Mouse (Mus musculus): ENCODE data around the gene Rnf6. TPM values are rescaled to one million over a fixed set of nuclear protein-coding genes. Genes with fewer than 3 reads are reported as not detected.

The Rnf6 gene
- 42.6 and 44.9 TPM in 2 replicates for polyA plus RNA-seq (2015; fragmentation: Nextera tagmentation; extraction: Ambion mirVana)

DNA sequence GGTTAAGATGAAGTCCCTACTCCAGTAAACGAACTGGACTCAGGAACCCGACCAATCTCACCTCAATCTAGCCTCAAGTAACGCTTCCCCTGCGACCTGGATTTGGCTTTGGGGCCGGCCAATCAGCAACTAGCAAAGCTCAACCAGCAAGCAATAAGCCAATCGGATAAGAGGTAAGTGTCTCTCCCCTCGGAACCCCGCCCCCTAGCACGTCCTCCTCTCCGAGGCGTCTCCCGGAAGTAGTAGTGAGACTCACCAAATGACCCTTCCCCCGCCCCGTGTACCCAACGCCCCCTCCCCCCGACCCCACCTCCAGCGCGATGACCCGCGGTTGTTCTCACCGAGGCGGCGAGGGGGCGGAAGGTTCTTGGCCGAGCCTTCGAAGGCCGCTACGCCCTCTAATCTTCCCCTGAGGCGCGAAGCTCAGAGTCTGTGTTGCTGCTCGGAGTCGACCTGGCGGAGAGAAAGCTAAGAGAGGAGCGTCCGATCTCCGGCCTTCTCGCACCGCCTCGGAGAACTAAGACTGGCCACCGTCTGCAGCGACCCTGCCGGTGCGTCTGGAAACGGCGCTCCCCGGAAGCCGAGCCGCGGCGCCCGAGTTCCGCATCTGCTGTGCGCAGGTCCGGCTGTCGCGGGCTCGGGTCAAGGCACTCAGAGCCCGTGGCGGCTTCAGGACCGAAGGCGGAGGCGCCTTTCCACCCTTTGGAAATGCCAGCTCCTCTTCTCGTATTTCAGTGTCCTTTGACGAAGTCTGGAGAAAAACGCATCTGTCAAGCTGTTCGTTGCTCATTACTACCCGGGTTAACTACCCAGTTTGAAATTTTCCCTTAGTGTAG lies at the start of gene Rnf6:
Gene Rnf6, minus strand, starts transcription at position 677 of the 836 bp plus-strand sequence.
- Histone ChIP-seq H3K4me2 (replicated peaks; ENCODE audit: low read depth, low read length) (peak within 1 kb of the TSS; percentile 57), H3K4me1 (ENCODE audit: insufficient read depth, low read depth, low read length) (peaks cover 6% of the 10 kb centered on the region; the same call in 1 of the 2 replicates), H3K9me3 (ENCODE audit: low read length) (no peaks in the 10 kb centered on the region), H3K9ac (replicated peaks; ENCODE audit: low read depth) (peak within 1 kb of the TSS; percentile 94), H3K36me3 (ENCODE audit: insufficient read depth, low read length) (peaks cover 1% of the 10 kb centered on the region; the same call in 1 of the 2 replicates), H3K27me3 (replicated peaks; ENCODE audit: insufficient read depth, low read length) (no peaks in the 10 kb centered on the region), H3K4me3 (ENCODE audit: low read depth, low read length) (peak within 1 kb of the TSS; percentile 72), H3K27ac (ENCODE audit: low read length) (peak within 1 kb of the TSS; percentile 99)
- TF ChIP-seq EP300 (IDR thresholded peaks at IDR 0.05): no peak
- peak; percentile 61 for TF ChIP-seq CTCF (IDR thresholded peaks at IDR 0.05)
- under 1% methylated on average over 66 of the region's 67 CpGs for WGBS
- peak; percentile 99 for DNase-seq (ENCODE audit: low spot score)
- ATAC-seq: peak; percentile 99

DNA sequence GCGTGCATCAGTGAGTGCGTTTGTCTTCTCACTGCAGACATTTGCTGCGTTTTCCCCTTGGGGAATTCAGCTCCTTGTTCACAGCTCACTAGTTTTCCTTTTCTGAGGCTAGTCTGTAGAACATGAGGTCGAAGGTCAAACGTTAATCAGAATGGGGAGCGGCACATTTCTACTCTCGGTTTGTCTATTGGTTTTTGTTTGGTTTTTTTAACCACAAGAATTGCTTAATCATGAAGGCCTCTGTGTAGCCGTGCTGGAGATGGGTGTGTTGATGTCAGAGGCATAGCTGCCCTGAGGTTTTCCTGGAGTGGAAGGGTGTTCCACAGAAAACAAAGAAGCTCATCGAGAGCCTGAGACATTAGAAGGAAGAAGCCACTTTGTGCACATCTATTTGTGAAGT lies 49.2 kb upstream of the Rnf6 start:
- Histone ChIP-seq H3K4me3 (ENCODE audit: low read depth, low read length) (no peak overlapping the region), H3K27me3 (replicated peaks; ENCODE audit: insufficient read depth, low read length) (no peaks in the 10 kb centered on the region), H3K36me3 (ENCODE audit: insufficient read depth, low read length) (no peaks in the 10 kb centered on the region), H3K27ac (ENCODE audit: low read length) (no peak overlapping the region), H3K4me1 (ENCODE audit: insufficient read depth, low read depth, low read length) (no peaks in the 10 kb centered on the region), H3K4me2 (replicated peaks; ENCODE audit: low read depth, low read length) (no peak overlapping the region), H3K9me3 (ENCODE audit: low read length) (no peaks in the 10 kb centered on the region), H3K9ac (replicated peaks; ENCODE audit: low read depth) (no peak overlapping the region)
- ATAC-seq (no peak), DNase-seq (ENCODE audit: low spot score) (no peak)
- 81% methylated on average over 9 of the region's 9 CpGs for WGBS
- TF ChIP-seq CTCF (IDR thresholded peaks at IDR 0.05) (no peak), EP300 (IDR thresholded peaks at IDR 0.05) (no peak)

DNA sequence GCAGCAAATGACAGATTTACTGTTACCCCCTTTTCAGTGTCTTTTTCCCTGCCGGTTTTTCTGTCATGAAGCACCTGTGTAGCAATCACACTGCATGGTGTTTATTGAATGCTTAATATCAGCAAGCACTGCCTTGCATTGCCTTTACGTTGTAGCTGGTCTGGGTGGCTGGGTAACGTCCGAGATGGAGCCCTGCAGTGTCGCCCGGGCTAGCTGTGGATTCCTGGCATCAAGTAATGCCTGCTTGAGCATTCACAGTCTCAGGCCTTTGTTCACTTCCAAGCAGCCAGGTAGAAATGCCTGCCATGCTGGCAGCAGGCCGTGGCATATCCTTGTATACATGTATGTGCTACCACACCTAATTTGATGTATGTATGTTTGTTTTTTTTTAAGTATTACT lies 46.4 kb upstream of the Rnf6 start:
- TF ChIP-seq EP300 (IDR thresholded peaks at IDR 0.05): no peak
- TF ChIP-seq CTCF (IDR thresholded peaks at IDR 0.05): no peak
- WGBS: 89% methylated on average over 7 of the region's 7 CpGs
- ATAC-seq (no peak), DNase-seq (ENCODE audit: low spot score) (no peak)
- H3K4me1 ChIP-seq (ENCODE audit: insufficient read depth, low read depth, low read length): no peaks in the 10 kb centered on the region
- no peak overlapping the region for H3K27ac ChIP-seq (ENCODE audit: low read length)
- H3K9me3 ChIP-seq (ENCODE audit: low read length): no peaks in the 10 kb centered on the region
- H3K36me3 ChIP-seq (ENCODE audit: insufficient read depth, low read length): no peaks in the 10 kb centered on the region
- H3K4me3 ChIP-seq (ENCODE audit: low read depth, low read length): no peak overlapping the region
- no peaks in the 10 kb centered on the region for H3K27me3 ChIP-seq (replicated peaks; ENCODE audit: insufficient read depth, low read length)
- no peak overlapping the region for H3K9ac ChIP-seq (replicated peaks; ENCODE audit: low read depth)
- H3K4me2 ChIP-seq (replicated peaks; ENCODE audit: low read depth, low read length): no peak overlapping the region

GRCm38 (mm10) chr5:146265934-146266591 lies 44.7 kb upstream of the Rnf6 start:
- Histone ChIP-seq H3K4me1 (ENCODE audit: insufficient read depth, low read depth, low read length) (no peaks in the 10 kb centered on the region), H3K4me2 (replicated peaks; ENCODE audit: low read depth, low read length) (no peak overlapping the region), H3K27me3 (replicated peaks; ENCODE audit: insufficient read depth, low read length) (no peaks in the 10 kb centered on the region), H3K27ac (ENCODE audit: low read length) (no peak overlapping the region), H3K36me3 (ENCODE audit: insufficient read depth, low read length) (no peaks in the 10 kb centered on the region), H3K9ac (replicated peaks; ENCODE audit: low read depth) (no peak overlapping the region), H3K9me3 (ENCODE audit: low read length) (no peaks in the 10 kb centered on the region), H3K4me3 (ENCODE audit: low read depth, low read length) (no peak overlapping the region)
- WGBS: 82% methylated on average over 5 of the region's 6 CpGs
- ATAC-seq (no peak), DNase-seq (ENCODE audit: low spot score) (no peak)
- TF ChIP-seq EP300 (IDR thresholded peaks at IDR 0.05) (no peak), CTCF (IDR thresholded peaks at IDR 0.05) (no peak)

- no peaks in the 10 kb centered on the region for H3K9me3 ChIP-seq (ENCODE audit: low read length)
- H3K9ac ChIP-seq (replicated peaks; ENCODE audit: low read depth): no peak overlapping the region
- no peak overlapping the region for H3K4me3 ChIP-seq (ENCODE audit: low read depth, low read length)
- H3K4me2 ChIP-seq (replicated peaks; ENCODE audit: low read depth, low read length): no peak overlapping the region
- no peaks in the 10 kb centered on the region for H3K4me1 ChIP-seq (ENCODE audit: insufficient read depth, low read depth, low read length)
- 61% methylated on average over 9 of the region's 9 CpGs for WGBS
- H3K27ac ChIP-seq (ENCODE audit: low read length): no peak overlapping the region
- H3K36me3 ChIP-seq (ENCODE audit: insufficient read depth, low read length): no peaks in the 10 kb centered on the region
- DNase-seq (ENCODE audit: low spot score) (peak; percentile 44), ATAC-seq (no peak)
- no peaks in the 10 kb centered on the region for H3K27me3 ChIP-seq (replicated peaks; ENCODE audit: insufficient read depth, low read length)
- TF ChIP-seq EP300 (IDR thresholded peaks at IDR 0.05): no peak
- TF ChIP-seq CTCF (IDR thresholded peaks at IDR 0.05): peak; percentile 68
These were observed 38.6 kb upstream of the Rnf6 start for GRCm38 (mm10) chr5:146260003-146260402.

GRCm38 (mm10) chr5:146253644-146254043 lies 32.3 kb upstream of the Rnf6 start:
- Histone ChIP-seq H3K4me1 (ENCODE audit: insufficient read depth, low read depth, low read length) (peaks cover 22% of the 10 kb centered on the region), H3K27ac (ENCODE audit: low read length) (no peak overlapping the region), H3K9ac (replicated peaks; ENCODE audit: low read depth) (no peak overlapping the region), H3K27me3 (replicated peaks; ENCODE audit: insufficient read depth, low read length) (no peaks in the 10 kb centered on the region), H3K4me2 (replicated peaks; ENCODE audit: low read depth, low read length) (no peak overlapping the region), H3K9me3 (ENCODE audit: low read length) (no peaks in the 10 kb centered on the region), H3K4me3 (ENCODE audit: low read depth, low read length) (no peak overlapping the region), H3K36me3 (ENCODE audit: insufficient read depth, low read length) (no peaks in the 10 kb centered on the region)
- DNase-seq (ENCODE audit: low spot score) (no peak), ATAC-seq (no peak)
- TF ChIP-seq CTCF (IDR thresholded peaks at IDR 0.05): no peak
- no peak for TF ChIP-seq EP300 (IDR thresholded peaks at IDR 0.05)
- WGBS: 70% methylated on average over 5 of the region's 5 CpGs

All from lung, postnatal 0 days (tissue).